ENCODE assay signal across 7 mouse cellular contexts in the genomic region with DNA sequence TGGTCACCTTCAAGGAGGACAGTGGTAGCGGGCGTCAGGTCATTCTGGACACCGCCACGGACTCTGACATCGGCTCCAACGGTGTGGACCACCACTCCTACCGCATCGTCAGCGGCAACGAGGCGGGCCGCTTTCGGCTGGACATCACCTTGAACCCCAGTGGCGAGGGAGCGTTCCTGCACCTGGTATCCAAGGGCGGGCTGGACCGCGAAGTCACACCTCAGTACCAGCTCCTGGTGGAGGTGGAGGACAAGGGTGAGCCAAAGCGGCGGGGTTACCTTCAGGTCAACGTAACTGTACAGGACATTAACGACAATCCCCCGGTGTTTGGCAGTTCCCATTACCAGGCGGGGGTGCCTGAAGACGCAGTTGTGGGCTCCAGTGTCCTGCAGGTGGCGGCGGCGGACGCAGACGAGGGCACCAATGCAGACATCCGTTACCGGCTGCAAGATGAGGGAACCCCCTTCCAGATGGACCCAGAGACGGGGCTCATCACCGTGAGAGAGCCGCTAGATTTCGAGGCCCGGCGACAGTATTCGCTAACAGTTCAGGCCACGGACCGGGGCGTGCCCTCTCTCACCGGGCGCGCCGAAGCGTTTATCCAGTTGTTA. TPM values are rescaled to one million over a fixed set of nuclear protein-coding genes. Genes with fewer than 3 reads are reported as not detected.
DNase-seq lines count a peak whose midpoint lies in the region; ATAC-seq and TF ChIP-seq lines count a peak whose summit lies in the region.

No protein-coding gene starts in this region.

- H3K4me1 ChIP-seq in forebrain, postnatal 0 days (ENCODE audit: insufficient read depth) = peaks cover 8% of the 10 kb centered on the region; the same call in 1 of the 2 replicates
- H3K4me1 ChIP-seq in hindbrain, embryonic 10.5 days (replicated peaks) = peaks cover 57% of the 10 kb centered on the region

- intact Hi-C loops in left cerebral cortex, adult 2 months (cut with DNase I) = loop anchor here (5.0 to 10.0 kb wide), 4 partner anchors 100 to 507 kb away; no protein-coding TSS in a partner anchor

- H3K27me3 ChIP-seq in forebrain, postnatal 0 days (ENCODE audit: insufficient read depth, low read length) = no peaks in the 10 kb centered on the region
- H3K27me3 ChIP-seq in hindbrain, embryonic 10.5 days (ENCODE audit: insufficient read depth, poor library complexity, severe bottlenecking) = peaks cover 28% of the 10 kb centered on the region; the same call in 1 of the 2 replicates

- TF ChIP-seq CTCF in forebrain, postnatal 0 days (IDR thresholded peaks at IDR 0.05; ENCODE audit: low read depth) = peak; percentile 71
- TF ChIP-seq CTCF in left cerebral cortex, adult 2 months (IDR thresholded peaks at IDR 0.05) = peak; percentile 43

- peak; percentile 74 for DNase-seq in NIH3T3 (ENCODE audit: low read depth)
- DNase-seq in adrenal gland, postnatal 25 days = peak; percentile 69
- DNase-seq in forebrain, postnatal 0 days = peak; percentile 77
- peak; percentile 67 for DNase-seq in hindbrain, embryonic 10.5 days (ENCODE audit: low spot score)
- DNase-seq in left cerebral cortex, adult 2 months (ENCODE audit: extremely low spot score in 1 of 2, low spot score in 2 of 2) = peak; percentile 64 to 67
- peak; percentile 49 for DNase-seq in lung, postnatal 36 days
- DNase-seq in right cerebral cortex, postnatal 25 days = peak; percentile 69

- peaks cover 8% of the 10 kb centered on the region; the same call in 1 of the 2 replicates for H3K36me3 ChIP-seq in forebrain, postnatal 0 days (ENCODE audit: insufficient read depth)
- H3K36me3 ChIP-seq in hindbrain, embryonic 10.5 days = peaks cover 45% of the 10 kb centered on the region

- no peaks in the 10 kb centered on the region for H3K9me3 ChIP-seq in forebrain, postnatal 0 days (ENCODE audit: low read length)
- peaks cover 10% of the 10 kb centered on the region for H3K9me3 ChIP-seq in hindbrain, embryonic 10.5 days

- H3K9ac ChIP-seq in forebrain, postnatal 0 days = peak overlapping the region; percentile 71

- H3K4me2 ChIP-seq in forebrain, postnatal 0 days (ENCODE audit: low read depth) = peak overlapping the region; percentile 96

- H3K27ac ChIP-seq in forebrain, postnatal 0 days (ENCODE audit: low read depth, low read length) = peak overlapping the region; percentile 88
- H3K27ac ChIP-seq in hindbrain, embryonic 10.5 days = peak overlapping the region; percentile 94
- H3K27ac ChIP-seq in left cerebral cortex, adult 2 months = peak overlapping the region; percentile 72

- 0 out of 2 replicates have a peak, but pooled peaks have one; percentile 10 for ATAC-seq in forebrain, postnatal 0 days

- peak overlapping the region; percentile 78 for H3K4me3 ChIP-seq in forebrain, postnatal 0 days (ENCODE audit: low read depth, low read length)
- H3K4me3 ChIP-seq in hindbrain, embryonic 10.5 days = peak overlapping the region; percentile 69
- peak overlapping the region; percentile 84 for H3K4me3 ChIP-seq in left cerebral cortex, adult 2 months

- 3% methylated on average over 47 of the region's 47 CpGs for WGBS in forebrain, postnatal 0 days
- under 1% methylated on average over 47 of the region's 47 CpGs for WGBS in hindbrain, embryonic 10.5 days

RNA-seq across cellular contexts. Expression of a gene that starts 0.7 kb away (rescaled TPM):
- 23.7 and 39.6 TPM in 2 replicates for total RNA-seq in adrenal gland, postnatal 25 days (2021)
- total RNA-seq in forebrain, postnatal 0 days (2014; rRNA removed) = 49.6 and 62.6 TPM in 2 replicates
- polyA plus RNA-seq in forebrain, postnatal 0 days (2015; fragmentation: Nextera tagmentation; extraction: Ambion mirVana) = 3.2 and 4.3 TPM in 2 replicates
- 6.6 and 10.3 TPM in 2 replicates for polyA plus RNA-seq in hindbrain, embryonic 10.5 days (2016; fragmentation: Nextera tagmentation; extraction: Ambion mirVana)
- total RNA-seq in left cerebral cortex, adult 2 months (2021) = 10 to 100 TPM; 13.0 to 13.2 TPM

Comparison
In these comparisons a context has a peak if more than half of its experiments do, and no peak if none do; other contexts are left out.
1. Peak in every context shown above with its lines: DNase-seq, ATAC-seq, H3K4me3 ChIP-seq and H3K27ac ChIP-seq.